Mouse (Mus musculus) right cerebral cortex, adult 18-20 months (tissue): ENCODE results near the gene Krt32.

Source experiments
- DNase-seq: peaks from one replicate; pipeline ENCODE4 v3.0.0; 2022; ENCODE audit warnings: mixed read lengths

The Krt32 gene

DNA sequence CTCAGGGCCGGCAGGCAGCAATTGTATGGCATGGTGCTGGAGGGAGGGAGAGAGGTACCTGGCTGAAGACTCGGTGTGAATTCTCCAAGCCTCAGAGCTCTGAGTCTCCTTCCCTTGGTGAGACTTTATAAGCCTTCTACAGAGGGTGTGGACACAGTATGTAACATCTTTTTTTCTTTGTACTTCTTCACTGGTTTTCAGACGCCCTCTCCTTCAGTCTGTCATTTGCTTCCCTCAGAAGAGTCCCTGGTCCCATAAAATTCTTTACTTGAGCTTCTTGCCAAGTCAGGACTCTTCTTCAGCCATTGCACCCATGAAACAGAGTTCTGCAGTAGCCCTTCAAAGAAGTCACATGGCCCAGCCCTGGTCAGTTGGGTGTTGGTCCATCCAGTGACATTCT is 37.6 kb downstream of the Krt32 start, which contains the start of gene Krt31:
Gene Krt31, minus strand, starts transcription at position 101 of the 400 bp plus-strand sequence.
- DNase-seq: no peak

- no peak for DNase-seq
These were observed 40.8 kb downstream of the Krt32 start for GRCm38 (mm10) chr11:100047193-100047592.

DNA sequence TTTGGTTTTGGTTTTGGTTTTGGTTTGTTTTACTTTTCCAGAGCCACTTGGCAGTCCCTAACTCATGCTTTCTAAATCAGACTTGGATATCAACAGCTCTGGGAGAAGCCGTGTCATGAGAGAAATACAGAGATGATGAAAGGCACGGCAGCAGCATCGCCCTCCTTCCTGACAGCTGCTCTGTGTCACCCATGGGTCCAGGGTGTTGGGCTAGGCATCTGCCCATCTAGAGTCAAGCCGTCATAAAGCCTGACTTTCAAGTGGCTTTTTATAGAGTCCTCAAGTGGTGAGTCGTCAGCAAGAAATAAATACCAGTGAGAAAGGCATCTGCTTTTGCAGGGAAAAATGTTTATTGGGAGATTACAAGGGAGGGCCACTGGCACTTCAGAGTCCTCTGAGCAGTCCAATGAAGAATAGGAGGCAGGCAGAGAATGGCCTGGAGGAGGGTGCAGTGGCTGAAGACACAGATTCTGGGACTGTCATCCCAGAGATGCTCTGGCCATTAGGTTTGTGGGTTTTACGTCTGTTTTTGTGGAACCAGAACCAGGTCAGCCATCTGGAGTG is 41.6 kb downstream of the Krt32 start:
- DNase-seq: no peak

- no peak for DNase-seq
These were observed 46.6 kb downstream of the Krt32 start, which contains the start of gene Krt34 for GRCm38 (mm10) chr11:100041454-100041853. Gene Krt34 (minus strand): TSS chr11:100041554.
